Mouse (Mus musculus): ENCODE measurements at regions not wholly inside any gene's neighbourhood (a gene's known extent, or its start where the extent isn't known, plus 50 kb on each side); places are given as distances from the start of the nearest gene placed in this dataset.

DNA sequence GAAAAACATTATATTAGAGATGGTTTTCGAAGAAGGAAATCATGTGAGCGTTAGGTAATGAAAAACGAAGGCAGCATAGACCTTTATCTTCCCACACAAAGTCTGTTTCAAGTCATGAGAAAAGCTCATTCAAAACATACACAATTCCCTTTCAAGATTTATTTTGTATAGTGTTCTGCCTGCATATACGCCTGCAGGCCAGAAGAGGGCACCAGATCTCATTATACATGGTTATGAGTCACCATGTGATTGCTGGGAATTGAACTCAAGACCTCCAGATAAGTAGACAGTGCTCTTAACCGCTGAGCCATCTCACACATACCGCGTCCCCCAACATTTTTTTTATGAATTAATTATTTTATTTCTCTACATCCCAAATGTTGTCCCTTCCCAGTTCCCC is 578.3 kb upstream of the Ccdc54 start:
- TF ChIP-seq CTCF (IDR thresholded peaks at IDR 0.05; ENCODE audit: borderline replicate concordance, control insufficient read depth, extremely low read depth, insufficient read depth, low read length, poor library complexity) (no peak), POLR2A (IDR thresholded peaks at IDR 0.05; ENCODE audit: control insufficient read depth, extremely low read depth, insufficient read depth, low read length, poor library complexity) (no peak)
- WGBS: 77% methylated on average over 7 of the region's 7 CpGs
- no peak overlapping the region for H3K4me3 ChIP-seq (ENCODE audit: control insufficient read depth, insufficient read depth, low read length)

DNA sequence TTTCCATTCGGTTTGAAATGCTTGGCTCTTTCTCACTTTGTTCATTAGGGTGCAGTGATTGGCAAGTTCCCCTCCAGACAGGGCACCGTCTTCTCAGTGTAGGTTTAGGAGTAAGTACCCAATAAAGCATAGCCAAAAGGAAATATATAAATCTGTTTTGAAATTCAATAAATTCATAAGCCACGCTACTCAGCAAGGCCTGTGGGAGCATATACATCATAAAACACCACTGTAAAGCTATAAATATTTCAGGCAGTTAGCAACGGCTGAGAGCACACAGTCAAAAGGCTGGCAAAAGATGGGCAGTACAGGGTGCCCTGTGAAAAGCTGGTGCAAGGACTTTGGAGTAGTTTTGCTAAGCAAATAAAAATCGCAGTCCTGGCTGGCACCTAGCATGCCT is 569.8 kb upstream of the Ccdc54 start:
- H3K4me1 ChIP-seq (replicated peaks; ENCODE audit: control insufficient read depth, insufficient read depth, low read length): no peaks in the 10 kb centered on the region
- H3K4me3 ChIP-seq (ENCODE audit: control insufficient read depth, insufficient read depth, low read length): no peak overlapping the region
- TF ChIP-seq POLR2A (IDR thresholded peaks at IDR 0.05; ENCODE audit: control insufficient read depth, extremely low read depth, insufficient read depth, low read length, poor library complexity): no peak
- TF ChIP-seq CTCF (IDR thresholded peaks at IDR 0.05; ENCODE audit: borderline replicate concordance, control insufficient read depth, extremely low read depth, insufficient read depth, low read length, poor library complexity): no peak
- no peak overlapping the region for H3K27ac ChIP-seq (ENCODE audit: control insufficient read depth, insufficient read depth, low read length)
- WGBS: 86% methylated on average over 5 of the region's 5 CpGs
- H3K36me3 ChIP-seq (ENCODE audit: control insufficient read depth, insufficient read depth, low read length): no peaks in the 10 kb centered on the region
- no peaks in the 10 kb centered on the region for H3K27me3 ChIP-seq (ENCODE audit: control insufficient read depth, insufficient read depth, low read length)
- DNase-seq: no peak

More for the DNA sequence above, 578.3 kb upstream of the Ccdc54 start:
- Histone ChIP-seq H3K4me1 (replicated peaks; ENCODE audit: control insufficient read depth, insufficient read depth, low read length) (no peaks in the 10 kb centered on the region), H3K27ac (ENCODE audit: control insufficient read depth, insufficient read depth, low read length) (no peak overlapping the region), H3K27me3 (ENCODE audit: control insufficient read depth, insufficient read depth, low read length) (no peaks in the 10 kb centered on the region), H3K36me3 (ENCODE audit: control insufficient read depth, insufficient read depth, low read length) (no peaks in the 10 kb centered on the region)
- DNase-seq: no peak

- Histone ChIP-seq H3K27me3 (ENCODE audit: control insufficient read depth, insufficient read depth, low read length) (no peaks in the 10 kb centered on the region), H3K36me3 (ENCODE audit: control insufficient read depth, insufficient read depth, low read length) (no peaks in the 10 kb centered on the region), H3K4me1 (replicated peaks; ENCODE audit: control insufficient read depth, insufficient read depth, low read length) (no peaks in the 10 kb centered on the region), H3K4me3 (ENCODE audit: control insufficient read depth, insufficient read depth, low read length) (no peak overlapping the region), H3K27ac (ENCODE audit: control insufficient read depth, insufficient read depth, low read length) (no peak overlapping the region)
- DNase-seq: no peak
- whole genome bisulfite sequencing: 93% methylated on average over 7 of the region's 7 CpGs
- no peak for TF ChIP-seq CTCF (IDR thresholded peaks at IDR 0.05; ENCODE audit: borderline replicate concordance, control insufficient read depth, extremely low read depth, insufficient read depth, low read length, poor library complexity)
- no peak for TF ChIP-seq POLR2A (IDR thresholded peaks at IDR 0.05; ENCODE audit: control insufficient read depth, extremely low read depth, insufficient read depth, low read length, poor library complexity)
These were observed 547.6 kb upstream of the Ccdc54 start for GRCm38 (mm10) chr16:51138575-51138974.

- 68% methylated on average over 1 of the region's 1 CpGs for WGBS
- Histone ChIP-seq H3K4me1 (replicated peaks; ENCODE audit: control insufficient read depth, insufficient read depth, low read length) (no peaks in the 10 kb centered on the region), H3K36me3 (ENCODE audit: control insufficient read depth, insufficient read depth, low read length) (no peaks in the 10 kb centered on the region), H3K4me3 (ENCODE audit: control insufficient read depth, insufficient read depth, low read length) (no peak overlapping the region), H3K27ac (ENCODE audit: control insufficient read depth, insufficient read depth, low read length) (no peak overlapping the region), H3K27me3 (ENCODE audit: control insufficient read depth, insufficient read depth, low read length) (no peaks in the 10 kb centered on the region)
- no peak for DNase-seq
- no peak for TF ChIP-seq CTCF (IDR thresholded peaks at IDR 0.05; ENCODE audit: borderline replicate concordance, control insufficient read depth, extremely low read depth, insufficient read depth, low read length, poor library complexity)
- TF ChIP-seq POLR2A (IDR thresholded peaks at IDR 0.05; ENCODE audit: control insufficient read depth, extremely low read depth, insufficient read depth, low read length, poor library complexity): no peak
These were observed 528.9 kb upstream of the Ccdc54 start for GRCm38 (mm10) chr16:51119835-51120234.

DNA sequence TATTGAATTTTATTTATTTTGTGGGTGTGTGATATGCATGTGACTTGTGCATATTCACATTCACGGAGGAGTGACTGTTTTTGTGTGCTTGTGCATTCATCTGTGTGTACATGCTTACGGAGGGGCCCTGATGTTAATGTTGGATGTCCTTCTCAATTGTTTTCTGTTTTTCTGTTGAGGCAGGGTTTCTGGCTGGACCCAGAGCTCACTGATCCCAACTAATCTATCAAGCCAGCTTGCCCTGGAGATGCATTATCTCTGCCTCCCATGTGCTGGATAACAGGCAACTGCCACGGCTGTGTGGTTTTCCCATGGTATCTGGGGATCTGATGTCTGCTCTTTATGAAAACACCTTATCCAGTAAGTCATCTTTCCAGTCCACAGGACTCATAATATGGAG is 527.4 kb upstream of the Ccdc54 start:
- no peak overlapping the region for H3K4me3 ChIP-seq (ENCODE audit: control insufficient read depth, insufficient read depth, low read length)
- WGBS: 81% methylated on average over 3 of the region's 3 CpGs
- no peaks in the 10 kb centered on the region for H3K36me3 ChIP-seq (ENCODE audit: control insufficient read depth, insufficient read depth, low read length)
- TF ChIP-seq CTCF (IDR thresholded peaks at IDR 0.05; ENCODE audit: borderline replicate concordance, control insufficient read depth, extremely low read depth, insufficient read depth, low read length, poor library complexity): no peak
- TF ChIP-seq POLR2A (IDR thresholded peaks at IDR 0.05; ENCODE audit: control insufficient read depth, extremely low read depth, insufficient read depth, low read length, poor library complexity): no peak
- no peaks in the 10 kb centered on the region for H3K27me3 ChIP-seq (ENCODE audit: control insufficient read depth, insufficient read depth, low read length)
- H3K4me1 ChIP-seq (replicated peaks; ENCODE audit: control insufficient read depth, insufficient read depth, low read length): no peaks in the 10 kb centered on the region
- DNase-seq: no peak
- H3K27ac ChIP-seq (ENCODE audit: control insufficient read depth, insufficient read depth, low read length): no peak overlapping the region

GRCm38 (mm10) chr16:51117836-51118235 is 526.9 kb upstream of the Ccdc54 start:
- Histone ChIP-seq H3K4me3 (ENCODE audit: control insufficient read depth, insufficient read depth, low read length) (no peak overlapping the region), H3K36me3 (ENCODE audit: control insufficient read depth, insufficient read depth, low read length) (no peaks in the 10 kb centered on the region), H3K4me1 (replicated peaks; ENCODE audit: control insufficient read depth, insufficient read depth, low read length) (no peaks in the 10 kb centered on the region), H3K27ac (ENCODE audit: control insufficient read depth, insufficient read depth, low read length) (no peak overlapping the region), H3K27me3 (ENCODE audit: control insufficient read depth, insufficient read depth, low read length) (no peaks in the 10 kb centered on the region)
- TF ChIP-seq CTCF (IDR thresholded peaks at IDR 0.05; ENCODE audit: borderline replicate concordance, control insufficient read depth, extremely low read depth, insufficient read depth, low read length, poor library complexity): no peak
- TF ChIP-seq POLR2A (IDR thresholded peaks at IDR 0.05; ENCODE audit: control insufficient read depth, extremely low read depth, insufficient read depth, low read length, poor library complexity): no peak
- DNase-seq: no peak
- WGBS: 40% methylated on average over 5 of the region's 5 CpGs

GRCm38 (mm10) chr16:51109864-51110263 is 518.9 kb upstream of the Ccdc54 start:
- no peak for DNase-seq
- H3K36me3 ChIP-seq (ENCODE audit: control insufficient read depth, insufficient read depth, low read length): no peaks in the 10 kb centered on the region
- H3K4me1 ChIP-seq (replicated peaks; ENCODE audit: control insufficient read depth, insufficient read depth, low read length): no peaks in the 10 kb centered on the region
- H3K4me3 ChIP-seq (ENCODE audit: control insufficient read depth, insufficient read depth, low read length): no peak overlapping the region
- TF ChIP-seq CTCF (IDR thresholded peaks at IDR 0.05; ENCODE audit: borderline replicate concordance, control insufficient read depth, extremely low read depth, insufficient read depth, low read length, poor library complexity) (no peak), POLR2A (IDR thresholded peaks at IDR 0.05; ENCODE audit: control insufficient read depth, extremely low read depth, insufficient read depth, low read length, poor library complexity) (no peak)
- no peaks in the 10 kb centered on the region for H3K27me3 ChIP-seq (ENCODE audit: control insufficient read depth, insufficient read depth, low read length)
- H3K27ac ChIP-seq (ENCODE audit: control insufficient read depth, insufficient read depth, low read length): no peak overlapping the region
